Mouse (Mus musculus) hindbrain, embryonic 10.5 days (tissue): ENCODE data around the gene Sox10. TPM values are rescaled to one million over a fixed set of nuclear protein-coding genes. Genes with fewer than 3 reads are reported as not detected.
A peak's percentile ranks its signal among the peaks of the same experiment; 100 is the strongest.

Experiments
- DNase-seq: peaks from one replicate; pipeline ENCODE4 v3.0.0-alpha.2; 2017; ENCODE audit warnings: low spot score
- H3K27ac ChIP-seq: fragments of 300-500 bp; sonication (generic); 2 replicates; pipeline ENCODE4 v1.5.1; 2016; ENCODE audit warnings: mild to moderate bottlenecking, moderate library complexity
- H3K27me3 ChIP-seq: fragments of 300-500 bp; sonication (generic); 2 replicates; pipeline ENCODE4 v1.6.1; 2016; ENCODE audit warnings: mild to moderate bottlenecking; ENCODE audit not compliant: poor library complexity, insufficient read depth, severe bottlenecking
- H3K36me3 ChIP-seq: fragments of 300-500 bp; sonication (generic); 2 replicates; pipeline ENCODE4 v1.6.1; 2016; ENCODE audit warnings: mild to moderate bottlenecking, moderate library complexity
- H3K4me1 ChIP-seq: fragments of 300-500 bp; sonication (generic); replicated peaks from 2 replicates; pipeline ENCODE4 v1.6.1; 2016; ENCODE audit warnings: mild to moderate bottlenecking
- H3K4me3 ChIP-seq: fragments of 300-500 bp; sonication (generic); 2 replicates; pipeline ENCODE4 v1.5.1; 2016; ENCODE audit warnings: mild to moderate bottlenecking, moderate library complexity
- H3K9me3 ChIP-seq: fragments of 300-500 bp; sonication (generic); 2 replicates; pipeline ENCODE4 v1.6.1; 2016; ENCODE audit warnings: mild to moderate bottlenecking, moderate library complexity
- WGBS: fragments of 180-500 bp; shearing (Covaris S2); methylation state at CpG from one replicate; pipeline ENCODE4 v1.1.7; 2016; 5-methylcytosine and 5-hydroxymethylcytosine counted together
- polyA plus RNA-seq: library from polyadenylated mRNA; unstranded; fragments of >200 nt; fragmentation: Nextera tagmentation; extraction: Ambion mirVana; gene quantifications from 2 replicates; pipeline ENCODE4 v1.2.1, GENCODE M21; 2016

The Sox10 gene
- polyA plus RNA-seq, 1 experiment from 2014 or later: 9.2 TPM

DNA sequence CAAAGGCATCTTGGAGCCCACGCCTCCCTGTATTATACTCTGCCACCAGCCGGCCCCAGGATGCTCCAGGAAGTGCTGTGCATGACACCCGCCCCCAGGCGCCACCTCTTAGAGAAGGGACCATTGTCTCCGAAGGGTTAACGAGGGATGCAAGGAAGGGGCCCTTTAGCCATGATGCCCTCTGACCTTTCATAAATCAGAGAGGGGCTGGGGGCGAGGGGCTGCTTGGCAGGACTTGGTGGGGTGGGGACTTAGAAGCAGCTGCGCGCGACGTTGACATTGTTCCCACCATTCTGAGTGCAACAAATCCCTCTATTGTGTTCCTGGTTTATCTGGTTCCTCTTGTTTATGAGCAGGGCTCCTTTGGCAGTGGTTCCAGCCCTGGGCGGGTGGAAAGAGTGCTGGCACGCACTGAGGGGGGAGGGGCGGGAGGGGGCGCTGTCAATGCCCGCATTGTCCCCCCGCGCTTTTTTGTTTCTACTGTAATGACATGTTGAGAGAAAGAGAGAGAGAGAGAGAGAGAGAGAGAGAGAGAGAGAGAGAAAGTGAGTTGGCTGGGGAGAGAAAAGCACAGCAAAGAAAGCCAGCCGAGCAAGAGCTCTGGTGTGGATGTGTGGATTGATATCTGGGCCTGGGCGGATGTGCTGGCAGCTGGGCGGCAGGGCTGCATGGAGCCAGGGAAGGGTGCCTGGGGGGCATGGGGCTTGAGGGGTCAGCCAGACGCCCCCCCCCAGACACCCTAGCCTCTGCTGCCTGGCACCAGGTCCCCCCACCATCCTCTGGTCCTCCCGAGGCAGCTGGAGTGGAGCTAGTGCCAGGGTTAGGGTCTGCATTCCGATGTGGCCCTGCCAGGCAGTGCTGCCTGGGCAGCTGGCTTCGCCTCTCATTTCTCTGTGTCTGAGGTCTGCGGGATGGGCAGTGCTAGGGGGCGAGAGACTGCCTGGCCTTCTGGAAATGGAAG lies 28.1 kb upstream of the Sox10 start:
- peak; percentile 70 for DNase-seq
- Histone ChIP-seq H3K27ac (peak overlapping the region; percentile 89), H3K4me3 (peak overlapping the region; percentile 38), H3K27me3 (peaks cover 18% of the 10 kb centered on the region), H3K4me1 (peaks cover 48% of the 10 kb centered on the region), H3K9me3 (peaks cover 3% of the 10 kb centered on the region; the same call in 1 of the 2 replicates), H3K36me3 (no peaks in the 10 kb centered on the region)
- WGBS: 29% methylated on average over 27 of the region's 27 CpGs

DNA sequence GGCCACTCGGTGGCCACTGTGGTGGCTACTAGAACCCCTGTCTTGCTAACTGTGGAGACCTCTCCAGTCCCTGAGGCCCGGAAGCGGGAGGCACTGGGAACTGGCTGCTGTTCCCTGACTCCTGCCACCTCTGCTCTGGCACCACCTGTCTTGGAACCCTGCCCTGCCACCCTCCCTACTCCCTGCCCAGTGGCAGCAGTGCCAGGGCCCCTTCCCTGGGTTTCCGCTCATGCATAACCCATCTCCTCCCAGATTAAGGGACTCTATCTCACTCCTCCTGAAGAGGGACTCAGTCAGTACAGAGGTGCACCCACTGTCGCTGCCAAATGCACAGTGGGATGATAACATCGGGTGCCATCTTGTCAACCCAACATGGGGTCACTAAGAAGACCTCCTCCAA lies 27.4 kb upstream of the Sox10 start:
- H3K4me3 ChIP-seq: no peak overlapping the region
- 81% methylated on average over 6 of the region's 6 CpGs for WGBS

GRCm38 (mm10) chr15:79191426-79191825 lies 26.4 kb upstream of the Sox10 start:
- Histone ChIP-seq H3K9me3 (peaks cover 3% of the 10 kb centered on the region; the same call in 1 of the 2 replicates), H3K36me3 (no peaks in the 10 kb centered on the region), H3K4me3 (no peak overlapping the region), H3K4me1 (peaks cover 44% of the 10 kb centered on the region), H3K27me3 (peaks cover 13% of the 10 kb centered on the region), H3K27ac (no peak overlapping the region)
- WGBS: 92% methylated on average over 2 of the region's 2 CpGs
- DNase-seq: no peak

More for the DNA sequence above, 27.4 kb upstream of the Sox10 start:
- H3K4me1 ChIP-seq: peaks cover 48% of the 10 kb centered on the region
- no peak for DNase-seq
- H3K27ac ChIP-seq: peak overlapping the region; percentile 89
- no peaks in the 10 kb centered on the region for H3K36me3 ChIP-seq
- H3K27me3 ChIP-seq: peaks cover 13% of the 10 kb centered on the region
- H3K9me3 ChIP-seq: peaks cover 3% of the 10 kb centered on the region; the same call in 1 of the 2 replicates

GRCm38 (mm10) chr15:79187819-79188218 lies 22.8 kb upstream of the Sox10 start:
- WGBS: 93% methylated on average over 8 of the region's 8 CpGs
- Histone ChIP-seq H3K27me3 (no peaks in the 10 kb centered on the region), H3K36me3 (no peaks in the 10 kb centered on the region), H3K9me3 (peaks cover 3% of the 10 kb centered on the region; the same call in 1 of the 2 replicates), H3K4me3 (no peak overlapping the region), H3K27ac (no peak overlapping the region), H3K4me1 (peaks cover 15% of the 10 kb centered on the region)
- DNase-seq: no peak

GRCm38 (mm10) chr15:79185213-79185612 lies 20.2 kb upstream of the Sox10 start:
- WGBS: 91% methylated on average over 10 of the region's 10 CpGs
- Histone ChIP-seq H3K36me3 (no peaks in the 10 kb centered on the region), H3K27ac (no peak overlapping the region), H3K4me3 (no peak overlapping the region), H3K9me3 (no peaks in the 10 kb centered on the region), H3K4me1 (0 out of 2 replicates have a peak, but pooled peaks cover 7% of the 10 kb centered on the region), H3K27me3 (no peaks in the 10 kb centered on the region)
- no peak for DNase-seq

DNA sequence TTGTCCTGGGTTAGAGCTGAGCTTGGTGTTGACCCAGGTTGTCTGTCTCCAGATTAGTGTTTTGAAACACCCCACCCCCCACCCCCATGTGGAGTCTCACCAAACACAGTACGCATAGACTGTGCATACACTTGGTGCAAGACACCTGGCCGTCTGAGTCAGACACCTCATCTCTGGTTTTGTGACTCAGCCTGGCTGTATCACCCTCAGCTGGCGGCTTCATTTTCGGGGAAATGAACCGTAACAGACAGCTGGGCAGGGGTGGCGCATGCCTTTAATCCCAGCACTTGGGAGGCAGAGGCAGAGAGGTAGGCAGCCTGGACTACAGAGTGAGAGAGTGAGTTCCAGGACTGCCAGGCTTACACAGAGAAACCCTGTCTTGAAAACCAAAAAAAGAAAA lies 11.9 kb upstream of the Sox10 start:
- H3K9me3 ChIP-seq: no peaks in the 10 kb centered on the region
- H3K27me3 ChIP-seq: no peaks in the 10 kb centered on the region
- peaks cover 41% of the 10 kb centered on the region for H3K4me1 ChIP-seq
- 58% methylated on average over 6 of the region's 6 CpGs for WGBS
- H3K36me3 ChIP-seq: no peaks in the 10 kb centered on the region
- DNase-seq: no peak
- H3K27ac ChIP-seq: peak overlapping the region; percentile 76
- no peak overlapping the region for H3K4me3 ChIP-seq

- peak overlapping the region; percentile 81 for H3K27ac ChIP-seq
- H3K4me1 ChIP-seq: peaks cover 79% of the 10 kb centered on the region
- WGBS: 48% methylated on average over 8 of the region's 8 CpGs
- peak overlapping the region; percentile 29; the same call in 1 of the 2 replicates for H3K4me3 ChIP-seq
- H3K9me3 ChIP-seq: no peaks in the 10 kb centered on the region
- DNase-seq: peak; percentile 52
- H3K36me3 ChIP-seq: no peaks in the 10 kb centered on the region
- H3K27me3 ChIP-seq: peaks cover 67% of the 10 kb centered on the region
Measured at GRCm38 (mm10) chr15:79166712-79167111, 1.7 kb upstream of the Sox10 start.

GRCm38 (mm10) chr15:79164251-79164650 lies 789 bp downstream of the Sox10 start:
- H3K27ac ChIP-seq: peak overlapping the region; percentile 78
- DNase-seq: peak; percentile 58
- no peaks in the 10 kb centered on the region for H3K36me3 ChIP-seq
- H3K9me3 ChIP-seq: no peaks in the 10 kb centered on the region
- peak overlapping the region; percentile 48 for H3K4me3 ChIP-seq
- 3% methylated on average over 15 of the region's 15 CpGs for WGBS
- H3K27me3 ChIP-seq: peaks cover 85% of the 10 kb centered on the region
- peaks cover 76% of the 10 kb centered on the region for H3K4me1 ChIP-seq

DNA sequence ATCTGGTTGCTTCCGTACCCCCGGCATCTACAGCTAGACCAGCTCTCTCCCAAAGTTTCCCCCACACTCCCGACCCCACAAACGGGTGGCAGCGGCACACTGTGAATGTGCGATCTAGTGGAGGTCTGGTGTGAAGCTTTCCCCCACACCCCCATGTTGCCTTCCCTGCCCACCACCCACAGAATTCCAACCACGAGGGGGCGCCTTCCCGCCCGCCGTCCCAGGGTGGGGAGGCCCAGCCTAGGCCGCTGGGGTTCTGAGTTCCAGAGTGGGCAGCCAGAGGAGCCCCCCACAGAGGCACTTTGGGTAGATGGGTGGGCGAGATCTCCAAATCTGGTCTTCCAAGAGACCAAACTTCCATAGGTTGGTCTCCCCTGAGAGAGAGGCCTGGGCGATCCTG lies 2.2 kb downstream of the Sox10 start:
- peak overlapping the region; percentile 48 for H3K4me3 ChIP-seq
- H3K36me3 ChIP-seq: no peaks in the 10 kb centered on the region
- peaks cover 81% of the 10 kb centered on the region for H3K27me3 ChIP-seq

DNA sequence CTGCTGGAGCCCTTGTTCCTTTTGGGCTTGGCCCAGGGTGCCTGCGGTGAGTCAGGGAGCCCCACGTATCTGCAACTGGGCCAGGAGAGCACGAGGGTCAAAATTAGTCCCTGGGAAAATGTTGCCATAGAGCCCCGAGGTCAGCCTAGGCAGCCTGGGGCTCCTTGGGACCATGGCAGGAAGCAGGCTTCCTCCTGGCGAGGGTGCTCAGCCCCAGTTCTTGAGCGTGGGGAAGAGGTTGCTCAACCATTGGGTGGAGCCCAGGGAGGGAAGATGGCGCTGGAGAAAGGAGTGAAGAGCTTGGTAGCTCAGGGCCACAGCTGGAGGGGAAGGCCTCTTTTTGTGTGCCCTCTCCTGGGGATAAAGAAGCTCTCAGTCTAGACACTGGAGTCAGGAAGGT lies 2.7 kb downstream of the Sox10 start:
- no peak for DNase-seq
- Histone ChIP-seq H3K36me3 (no peaks in the 10 kb centered on the region), H3K4me1 (peaks cover 78% of the 10 kb centered on the region), H3K27ac (peak overlapping the region; percentile 78), H3K9me3 (no peaks in the 10 kb centered on the region), H3K27me3 (peaks cover 81% of the 10 kb centered on the region), H3K4me3 (peak overlapping the region; percentile 48)
- WGBS: 66% methylated on average over 7 of the region's 7 CpGs

More for the DNA sequence above, 2.2 kb downstream of the Sox10 start:
- 42% methylated on average over 14 of the region's 14 CpGs for WGBS
- H3K4me1 ChIP-seq: peaks cover 81% of the 10 kb centered on the region
- DNase-seq: peak; percentile 17
- peak overlapping the region; percentile 78 for H3K27ac ChIP-seq
- no peaks in the 10 kb centered on the region for H3K9me3 ChIP-seq

DNA sequence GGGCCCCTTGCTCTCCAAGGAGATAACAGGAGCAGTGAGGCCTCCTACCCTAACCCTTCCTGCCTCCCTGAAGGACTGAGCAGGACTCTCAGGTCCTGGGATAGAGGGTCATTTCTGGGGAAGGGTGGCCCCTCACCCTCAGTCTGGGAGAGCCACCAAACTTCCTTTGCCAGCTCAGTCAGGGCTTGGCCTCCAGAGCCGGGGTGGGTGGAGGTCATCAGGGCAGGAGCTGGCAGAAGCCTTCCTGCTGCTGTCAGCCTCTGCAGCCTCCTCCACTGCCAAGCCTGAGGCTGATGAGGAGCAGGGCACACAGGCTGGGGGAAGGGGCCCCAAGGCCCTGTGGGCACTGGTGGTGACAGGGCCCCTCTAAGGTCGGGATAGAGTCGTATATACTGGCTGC lies 9.5 kb downstream of the Sox10 start:
- peak overlapping the region; percentile 74 for H3K27ac ChIP-seq

GRCm38 (mm10) chr15:79152709-79153108 lies 12.3 kb downstream of the Sox10 start:
- peak; percentile 25 for DNase-seq
- Histone ChIP-seq H3K27ac (peak overlapping the region; percentile 83; the same call in 1 of the 2 replicates), H3K9me3 (no peaks in the 10 kb centered on the region), H3K36me3 (peaks cover 59% of the 10 kb centered on the region), H3K27me3 (peaks cover 5% of the 10 kb centered on the region; the same call in 1 of the 2 replicates), H3K4me1 (peaks cover 63% of the 10 kb centered on the region), H3K4me3 (no peak overlapping the region)
- 58% methylated on average over 6 of the region's 6 CpGs for WGBS

More for the DNA sequence above, 9.5 kb downstream of the Sox10 start:
- DNase-seq: no peak
- peaks cover 33% of the 10 kb centered on the region for H3K36me3 ChIP-seq
- H3K9me3 ChIP-seq: no peaks in the 10 kb centered on the region
- H3K4me3 ChIP-seq: 0 out of 2 replicates have a peak overlapping the region, but pooled peaks have one; percentile 0
- H3K27me3 ChIP-seq: peaks cover 18% of the 10 kb centered on the region
- H3K4me1 ChIP-seq: peaks cover 84% of the 10 kb centered on the region
- 23% methylated on average over 3 of the region's 3 CpGs for whole genome bisulfite sequencing

DNA sequence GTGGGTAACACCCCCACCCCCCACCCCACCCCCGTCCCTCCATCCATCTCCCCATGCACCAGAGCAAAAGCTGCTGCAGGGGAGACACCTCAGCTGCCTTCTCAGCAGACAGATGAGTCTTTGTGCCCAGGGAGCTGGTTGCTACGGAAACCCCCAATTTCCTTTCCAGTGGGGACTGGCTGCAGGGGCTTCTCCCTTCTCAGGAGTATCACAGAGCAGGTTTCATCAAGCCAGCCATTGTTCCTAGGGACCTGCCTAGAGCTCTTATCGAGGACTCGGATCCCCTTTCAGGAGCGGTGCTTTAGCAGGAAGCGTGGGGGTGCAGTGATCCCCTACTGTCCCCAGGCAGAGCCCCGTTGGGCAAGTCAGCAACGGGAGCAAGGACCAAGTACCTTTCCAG lies 13.2 kb downstream of the Sox10 start:
- peaks cover 57% of the 10 kb centered on the region for H3K4me1 ChIP-seq
- DNase-seq: peak; percentile 47
- H3K36me3 ChIP-seq: peaks cover 67% of the 10 kb centered on the region

More for the DNA sequence above, 13.2 kb downstream of the Sox10 start:
- Histone ChIP-seq H3K4me3 (no peak overlapping the region), H3K27ac (peak overlapping the region; percentile 83), H3K27me3 (no peaks in the 10 kb centered on the region), H3K9me3 (no peaks in the 10 kb centered on the region)
- WGBS: 59% methylated on average over 8 of the region's 8 CpGs
